10 mouse cellular contexts compared by ENCODE assay signal in genomic region chr1:42257801-42258593, GRCm38 (mm10).
DNase-seq lines count a peak whose midpoint lies in the region; ATAC-seq and TF ChIP-seq lines count a peak whose summit lies in the region.
"Had no signal": no experiment of that assay in that cellular context is flagged by ENCODE, and none has a peak within 500 bp of the region (broad histone marks: within the 10 kb centered on the region; RNA-seq: fewer than 3 reads in every experiment).

No protein-coding gene starts in this region.

- H3K9me3 ChIP-seq in heart, postnatal 0 days (replicated peaks; ENCODE audit: control insufficient read depth, low read length), result no peaks in the 10 kb centered on the region
- no peaks in the 10 kb centered on the region for H3K9me3 ChIP-seq in hindbrain, embryonic 11.5 days (ENCODE audit: control insufficient read depth, low read length)
- no peaks in the 10 kb centered on the region for H3K9me3 ChIP-seq in midbrain, embryonic 14.5 days (ENCODE audit: control insufficient read depth, low read length)

- no peaks in the 10 kb centered on the region for H3K36me3 ChIP-seq in heart, postnatal 0 days (replicated peaks; ENCODE audit: control insufficient read depth, insufficient read depth, low read length)
- H3K36me3 ChIP-seq in hindbrain, embryonic 11.5 days (ENCODE audit: control insufficient read depth, insufficient read depth, low read length), result no peaks in the 10 kb centered on the region
- no peaks in the 10 kb centered on the region for H3K36me3 ChIP-seq in midbrain, embryonic 14.5 days (ENCODE audit: control insufficient read depth, insufficient read depth, low read length)

- no peak overlapping the region for H3K9ac ChIP-seq in heart, postnatal 0 days (replicated peaks; ENCODE audit: low read depth, low read length)
- H3K9ac ChIP-seq in hindbrain, embryonic 11.5 days (ENCODE audit: low read depth, low read length), result peak overlapping the region; percentile 44
- peak overlapping the region; percentile 39; the same call in 1 of the 2 replicates for H3K9ac ChIP-seq in midbrain, embryonic 14.5 days (replicated peaks; ENCODE audit: low read length)

- peak overlapping the region; percentile 43 for H3K4me2 ChIP-seq in heart, postnatal 0 days (ENCODE audit: low read depth, low read length)
- H3K4me2 ChIP-seq in hindbrain, embryonic 11.5 days (replicated peaks; ENCODE audit: low read depth, low read length), result peak overlapping the region; percentile 27
- H3K4me2 ChIP-seq in midbrain, embryonic 14.5 days (ENCODE audit: low read length), result peak overlapping the region; percentile 46

- no peak overlapping the region for H3K4me3 ChIP-seq in heart, postnatal 0 days (ENCODE audit: low read depth, low read length)
- no peak overlapping the region for H3K4me3 ChIP-seq in hindbrain, embryonic 11.5 days (ENCODE audit: low read depth, low read length)
- H3K4me3 ChIP-seq in midbrain, embryonic 14.5 days (replicated peaks; ENCODE audit: low read depth, low read length), result peak overlapping the region; percentile 8; the same call in 1 of the 2 replicates
- H3K4me3 ChIP-seq: myocyte had no signal

- H3K27me3 ChIP-seq in heart, postnatal 0 days (ENCODE audit: control insufficient read depth, insufficient read depth, low read length), result no peaks in the 10 kb centered on the region
- H3K27me3 ChIP-seq in hindbrain, embryonic 11.5 days (ENCODE audit: control insufficient read depth, insufficient read depth, low read length), result no peaks in the 10 kb centered on the region
- no peaks in the 10 kb centered on the region for H3K27me3 ChIP-seq in midbrain, embryonic 14.5 days (ENCODE audit: control insufficient read depth, insufficient read depth, low read length)

- no peaks in the 10 kb centered on the region for H3K4me1 ChIP-seq in heart, postnatal 0 days (ENCODE audit: control insufficient read depth, insufficient read depth)
- H3K4me1 ChIP-seq in hindbrain, embryonic 11.5 days (replicated peaks; ENCODE audit: control insufficient read depth, insufficient read depth, low read length), result peaks cover 14% of the 10 kb centered on the region
- H3K4me1 ChIP-seq in midbrain, embryonic 14.5 days (ENCODE audit: control insufficient read depth, insufficient read depth, low read length), result peaks cover 59% of the 10 kb centered on the region

- no peak for TF ChIP-seq CTCF in heart, postnatal 0 days (IDR thresholded peaks at IDR 0.05; ENCODE audit: low read depth)

- 37% methylated on average over 19 of the region's 19 CpGs for WGBS in heart, postnatal 0 days
- 34% methylated on average over 19 of the region's 19 CpGs for WGBS in hindbrain, embryonic 11.5 days
- 6% methylated on average over 19 of the region's 19 CpGs for WGBS in midbrain, embryonic 14.5 days

- H3K27ac ChIP-seq in heart, postnatal 0 days (ENCODE audit: low read depth), result no peak overlapping the region
- H3K27ac ChIP-seq in hindbrain, embryonic 11.5 days (ENCODE audit: low read depth, low read length), result peak overlapping the region; percentile 93
- peak overlapping the region; percentile 90 for H3K27ac ChIP-seq in midbrain, embryonic 14.5 days (replicated peaks; ENCODE audit: low read depth, low read length)

- no peak for TF ChIP-seq EP300 in heart, postnatal 0 days (IDR thresholded peaks at IDR 0.05; ENCODE audit: low read depth)

- no peak for ATAC-seq in heart, postnatal 0 days (ENCODE audit: insufficient read depth, low read depth)
- ATAC-seq in hindbrain, embryonic 11.5 days (ENCODE audit: low FRiP score), result peak; percentile 91
- peak; percentile 77 for ATAC-seq in midbrain, embryonic 14.5 days (ENCODE audit: low FRiP score, low TSS enrichment)
- ATAC-seq in granulocyte monocyte progenitor cell, adult 5-6 weeks (replicated peaks; ENCODE audit: poor library complexity, severe bottlenecking), result no peak
- ATAC-seq in activated CD4-positive, CD25-positive, alpha-beta regulatory T cell, adult 4 months, result no peak

- no peak for DNase-seq in heart, postnatal 0 days (ENCODE audit: low spot score)
- no peak for DNase-seq in heart, adult 8-10 months (ENCODE audit: low spot score)
- peak; percentile 78 for DNase-seq in embryo, embryonic 11 days
- peak; percentile 79 for DNase-seq in hindbrain, embryonic 11.5 days (ENCODE audit: low spot score)
- DNase-seq in midbrain, embryonic 14.5 days, result peak; percentile 85
- DNase-seq in lung, postnatal 25 days (ENCODE audit: low spot score), result no peak
- DNase-seq: thymus, postnatal 36 days had no signal

Comparison
In these comparisons a context has a peak if more than half of its experiments do, and no peak if none do; other contexts are left out.
1. ATAC-seq: peak in hindbrain, embryonic 11.5 days (single experiment) and midbrain, embryonic 14.5 days (single experiment); none in heart, postnatal 0 days (single experiment), granulocyte monocyte progenitor cell, adult 5-6 weeks (single experiment) and activated CD4-positive, CD25-positive, alpha-beta regulatory T cell, adult 4 months (single experiment).
2. DNase-seq: peak in embryo, embryonic 11 days (single experiment), hindbrain, embryonic 11.5 days (single experiment) and midbrain, embryonic 14.5 days (single experiment); none in heart, postnatal 0 days (single experiment), heart, adult 8-10 months (single experiment) and lung, postnatal 25 days (single experiment).
3. Peak in every context shown above with its lines, with median percentiles within 50 percentile points of each other: H3K4me2 ChIP-seq.